Mouse (Mus musculus) hematopoietic stem cell, adult 5-6 weeks (primary cell): ENCODE measurements around the gene Gm49380. TPM values are rescaled to one million over a fixed set of nuclear protein-coding genes. Genes with fewer than 3 reads are reported as not detected.

Source experiments
- ATAC-seq, 2 experiments: fragments of 125-278 bp in 1 of 2; replicated peaks in 1 of 2; 2 replicates each; pipeline ENCODE4 v1.8.0; 2016 to 2017; ENCODE audit warnings: inconsistent platforms in 2 of 2, mild to moderate bottlenecking in 2 of 2, moderate number of reproducible peaks in 2 of 2, low read depth in 1 of 2, moderate TSS enrichment in 1 of 2; ENCODE audit not compliant: low FRiP score in 2 of 2, poor library complexity in 2 of 2, severe bottlenecking in 2 of 2, insufficient read depth in 1 of 2, low TSS enrichment in 1 of 2
- total RNA-seq: library from RNA; stranded (forward); fragments of 172-1452, 232-1000 nt; gene quantifications from 2 replicates; pipeline ENCODE4 v1.2.3, GENCODE M21; 2017

Gm49380 gene
- total RNA-seq, 1 experiment from 2014 or later: not detected

DNA sequence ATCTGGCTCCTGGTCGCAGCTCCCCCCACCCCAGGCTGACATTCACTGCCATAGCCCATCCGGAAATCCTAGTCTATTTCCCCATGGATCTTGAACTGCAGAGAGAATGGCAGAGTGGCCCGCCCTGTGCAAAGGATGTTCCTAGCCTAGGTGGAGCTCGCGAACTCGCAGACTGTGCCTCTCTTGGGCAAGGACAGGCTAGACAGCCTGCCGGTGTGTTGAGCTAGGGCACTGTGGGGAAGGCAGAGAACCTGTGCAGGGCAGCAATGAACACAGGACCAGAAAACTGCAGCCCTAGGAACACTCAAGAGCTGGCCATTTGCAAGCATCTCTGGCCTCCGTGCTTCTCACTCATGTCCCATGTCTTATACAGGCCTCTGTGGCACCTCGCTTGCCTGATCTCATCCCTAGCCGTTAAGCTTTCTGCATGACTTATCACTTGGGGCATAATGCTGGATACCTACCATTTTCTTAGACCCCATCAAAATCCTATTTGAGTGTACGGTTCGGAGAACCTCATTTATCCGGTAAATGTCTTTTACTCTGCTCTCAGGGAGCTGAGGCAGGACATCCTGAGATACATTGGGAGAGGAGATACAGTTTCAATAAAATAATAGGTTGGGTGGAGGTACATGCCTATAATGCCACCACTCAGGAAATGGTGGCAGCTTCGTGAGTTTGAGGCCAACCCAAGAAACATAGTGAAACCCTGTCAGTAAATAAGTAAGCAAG, 68.7 kb downstream of the Gm49380 start:
- no peak for ATAC-seq

- peak; percentile 34 to 47; a peak in 1 of 4 replicates for ATAC-seq
Measured at GRCm38 (mm10) chr9:44043708-44044425, 69.4 kb downstream of the Gm49380 start.

- ATAC-seq: no peak
Measured at GRCm38 (mm10) chr9:44042836-44043707, 70.2 kb downstream of the Gm49380 start, which contains the start of gene Thy1. Thy1 (plus strand) TSS chr9:44043384.

DNA sequence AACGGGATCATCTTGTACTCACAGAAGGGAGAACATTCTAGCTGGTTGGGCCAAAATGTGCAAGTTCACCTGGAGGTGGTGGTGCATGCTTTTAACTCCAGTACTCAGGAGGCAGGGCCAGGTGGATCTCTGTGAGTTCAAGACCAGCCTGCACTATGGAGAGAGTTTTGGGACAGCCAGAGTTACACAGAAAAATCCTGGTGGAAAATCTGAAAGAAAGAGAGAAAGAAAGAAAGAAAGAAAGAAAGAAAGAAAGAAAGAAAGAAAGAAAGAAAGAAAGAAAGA, 71.0 kb downstream of the Gm49380 start:
- ATAC-seq: no peak

GRCm38 (mm10) chr9:44041511-44042395, 71.5 kb downstream of the Gm49380 start:
- ATAC-seq: no peak

DNA sequence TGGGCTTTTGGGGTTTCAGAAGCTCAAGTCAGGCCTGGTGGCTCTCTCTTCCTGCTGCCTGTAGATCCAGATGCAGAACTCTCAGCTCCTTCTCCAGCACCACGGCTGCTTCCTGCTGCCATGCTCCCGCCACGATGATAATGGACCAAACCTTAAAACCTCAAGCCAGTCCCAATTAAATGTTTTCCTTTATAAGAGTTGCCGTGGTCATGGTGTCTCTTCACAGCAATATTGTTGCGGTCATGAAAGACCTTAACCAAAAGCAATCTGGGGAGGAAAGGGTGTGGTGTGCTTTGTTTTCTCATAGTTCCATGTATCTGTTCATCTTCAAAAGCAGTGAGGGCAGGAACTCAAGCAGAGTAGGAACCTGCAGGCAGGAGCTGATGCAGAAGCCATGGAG, 76.2 kb downstream of the Gm49380 start:
- no peak for ATAC-seq

DNA sequence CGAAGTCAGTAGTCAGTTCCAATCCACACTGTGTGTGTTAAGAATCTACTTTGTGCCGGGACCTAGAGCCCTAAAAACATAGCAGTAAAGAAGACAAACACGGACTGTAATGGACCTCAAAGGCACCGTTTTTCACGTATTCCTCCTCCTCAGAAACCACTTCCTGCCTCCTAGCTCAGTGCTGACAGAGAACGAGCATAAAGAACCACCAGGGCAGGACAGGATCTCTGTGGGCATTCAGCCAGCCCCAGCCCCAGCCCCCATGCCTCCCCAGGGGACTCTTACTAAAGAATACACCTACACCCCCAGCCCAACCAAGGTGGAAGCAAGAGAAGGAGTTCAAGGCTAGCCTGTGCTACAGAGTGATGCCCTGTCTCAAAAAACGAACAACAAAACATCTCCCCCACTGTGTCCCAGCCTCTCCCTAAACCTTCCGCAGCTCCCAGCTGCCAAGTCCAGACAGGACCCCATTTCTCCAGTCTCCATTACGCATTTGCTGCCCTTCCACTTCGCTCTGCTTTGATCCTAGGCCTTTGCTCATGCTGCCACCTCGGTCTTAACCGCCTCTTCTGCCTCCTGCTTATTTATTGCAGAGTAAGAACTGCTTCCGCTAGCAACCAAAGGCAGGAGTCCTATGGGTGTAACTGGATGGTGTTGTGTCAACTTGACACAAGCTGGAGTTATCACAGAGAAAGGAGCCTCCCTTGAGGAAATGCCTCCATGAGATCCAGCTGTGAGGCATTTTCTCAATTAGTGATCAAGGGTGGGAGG, 79.2 kb downstream of the Gm49380 start:
- peak in 1 of 2 experiments; percentile 40; a peak in 1 of 4 replicates for ATAC-seq

- ATAC-seq: no peak
Measured at GRCm38 (mm10) chr9:44033317-44033716, 80.0 kb downstream of the Gm49380 start.

GRCm38 (mm10) chr9:44031946-44032345, 81.4 kb downstream of the Gm49380 start:
- no peak for ATAC-seq

GRCm38 (mm10) chr9:44031079-44031478, 82.2 kb downstream of the Gm49380 start:
- peak; percentile 56 to 67; a peak in 3 of 4 replicates for ATAC-seq

DNA sequence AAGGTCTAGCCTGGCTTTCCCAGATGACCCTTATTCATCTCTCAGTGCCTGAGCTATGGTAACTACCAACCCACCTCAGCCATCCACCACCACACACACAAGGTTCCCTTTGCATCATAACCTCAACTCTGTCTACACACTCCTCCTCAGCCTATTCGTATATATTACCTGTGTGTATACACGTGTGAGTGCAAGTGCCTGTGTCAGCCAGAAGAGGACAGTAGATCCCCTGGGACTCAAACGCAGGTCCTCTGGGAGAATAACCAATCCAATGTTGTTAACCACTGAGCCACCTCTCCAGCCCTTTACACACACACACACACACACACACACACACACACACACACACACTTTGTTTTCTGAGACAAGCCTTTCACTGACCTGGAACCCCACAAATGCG, 82.7 kb downstream of the Gm49380 start:
- ATAC-seq: no peak

- ATAC-seq: no peak
Measured at GRCm38 (mm10) chr9:44029580-44030236, 83.6 kb downstream of the Gm49380 start.

GRCm38 (mm10) chr9:44024096-44024495, 89.2 kb downstream of the Gm49380 start:
- no peak for ATAC-seq

- ATAC-seq: no peak
Measured at GRCm38 (mm10) chr9:44022100-44022847, 91.0 kb downstream of the Gm49380 start.

- ATAC-seq: no peak
Measured at GRCm38 (mm10) chr9:44020001-44020400, 93.3 kb downstream of the Gm49380 start.
